Mouse (Mus musculus) adrenal gland, adult 10 weeks (tissue): ENCODE measurements around the gene Gm48551. TPM values are rescaled to one million over a fixed set of nuclear protein-coding genes. Genes with fewer than 3 reads are reported as not detected.

ENCODE experiments used
- polyA plus RNA-seq: library from polyadenylated mRNA; stranded (reverse); fragments of 350-450 nt; fragmentation: Illumina TruSeq; extraction: RNeasy Lipid Tissue Mini Kit (QIAGEN cat#74804); gene quantifications from one replicate; pipeline ENCODE4 v1.2.3, GENCODE M21; 2014; ENCODE audit warnings: low read depth, low replicate concordance

Gene Gm48551
- polyA plus RNA-seq, result not detected

GRCm38 (mm10) chr10:81383802-81384604 is at the start of gene Gm48551, which contains the start of gene Dohh:
Gm48551 (plus strand) TSS chr10:81384466.
Dohh (plus strand) TSS chr10:81384428.

GRCm38 (mm10) chr10:81342686-81343505 is 41.4 kb upstream of the Gm48551 start, which contains the start of gene Gipc3:
Gipc3 (minus strand) TSS chr10:81343266.

GRCm38 (mm10) chr10:81350351-81351063 is 33.8 kb upstream of the Gm48551 start, which contains the start of gene Hmg20b:
Hmg20b (minus strand) TSS chr10:81350480.

GRCm38 (mm10) chr10:81356991-81357844 is 27.0 kb upstream of the Gm48551 start, which contains the start of gene Mfsd12:
Mfsd12 (plus strand) TSS chr10:81357491.

GRCm38 (mm10) chr10:81365672-81366476 is 18.4 kb upstream of the Gm48551 start, which contains the start of gene 4930404N11Rik:
4930404N11Rik (minus strand) TSS chr10:81365816.

GRCm38 (mm10) chr10:81377793-81378552 is 6.3 kb upstream of the Gm48551 start, which contains the start of gene Fzr1:
Fzr1 (minus strand) TSS chr10:81378516.

GRCm38 (mm10) chr10:81388505-81389055 is 4.3 kb downstream of the Gm48551 start, which contains the start of gene Gm48552:
Gm48552 (plus strand) TSS chr10:81389005.

GRCm38 (mm10) chr10:81392781-81393185 is 8.5 kb downstream of the Gm48551 start, which contains the start of gene Smim24:
Smim24 (plus strand) TSS chr10:81393051.

Other genes with a start within 250 kb of the Gm48551 start
- 28.7 TPM for gene Zbtb7a, start 249.2 kb upstream of the Gm48551 start, polyA plus RNA-seq
- gene Pias4, start 216.5 kb upstream of the Gm48551 start, polyA plus RNA-seq, result not detected
- gene Eef2, start 207.8 kb upstream of the Gm48551 start, polyA plus RNA-seq, result 13.2 TPM
- not detected for gene Dapk3, start 201.5 kb upstream of the Gm48551 start, polyA plus RNA-seq
- not detected for gene 4930442H23Rik, start 200.6 kb upstream of the Gm48551 start, polyA plus RNA-seq
- not detected for gene Nmrk2, start 182.4 kb upstream of the Gm48551 start, polyA plus RNA-seq
- 0.41 TPM for gene Atcay, start 153.6 kb upstream of the Gm48551 start, polyA plus RNA-seq
- gene Zfr2, start 151.3 kb upstream of the Gm48551 start, polyA plus RNA-seq, result 1.2 TPM
- gene Matk, start 131.5 kb upstream of the Gm48551 start, polyA plus RNA-seq, result not detected
- gene Mrpl54, start 117.5 kb upstream of the Gm48551 start, polyA plus RNA-seq, result 2.1 TPM
- gene Apba3, start 117.5 kb upstream of the Gm48551 start, polyA plus RNA-seq, result 0.93 TPM
- not detected for gene Tjp3, start 92.9 kb upstream of the Gm48551 start, polyA plus RNA-seq
- gene Pip5k1c, start 91.5 kb upstream of the Gm48551 start, polyA plus RNA-seq, result 2.7 TPM
- gene Cactin, start 63.4 kb upstream of the Gm48551 start, polyA plus RNA-seq, result 1.1 TPM
- gene Tbxa2r, start 55.7 kb upstream of the Gm48551 start, polyA plus RNA-seq, result not detected
- gene Gipc3, start 41.2 kb upstream of the Gm48551 start, polyA plus RNA-seq, result not detected
- gene Hmg20b, start 34.0 kb upstream of the Gm48551 start, polyA plus RNA-seq, result 7.1 TPM
- 0.23 TPM for gene Mfsd12, start 27.0 kb upstream of the Gm48551 start, polyA plus RNA-seq
- not detected for gene 4930404N11Rik, start 18.6 kb upstream of the Gm48551 start, polyA plus RNA-seq
- 0.35 TPM for gene Fzr1, start 6.0 kb upstream of the Gm48551 start, polyA plus RNA-seq
- not detected for gene Dohh, start within 50 bp of the Gm48551 start, polyA plus RNA-seq
- gene Gm48552, start 4.5 kb downstream of the Gm48551 start, polyA plus RNA-seq, result not detected
- not detected for gene Smim24, start 8.6 kb downstream of the Gm48551 start, polyA plus RNA-seq
- 16.6 TPM for gene Nfic, start 71.2 kb downstream of the Gm48551 start, polyA plus RNA-seq
- 0.23 TPM for gene Celf5, start 98.2 kb downstream of the Gm48551 start, polyA plus RNA-seq
- gene Ncln, start 111.9 kb downstream of the Gm48551 start, polyA plus RNA-seq, result not detected
- gene S1pr4, start 115.7 kb downstream of the Gm48551 start, polyA plus RNA-seq, result not detected
- not detected for gene Gna15, start 139.8 kb downstream of the Gm48551 start, polyA plus RNA-seq
- gene Gna11, start 160.7 kb downstream of the Gm48551 start, polyA plus RNA-seq, result 4.8 TPM
- 30.2 TPM for gene Aes, start 175.0 kb downstream of the Gm48551 start, polyA plus RNA-seq
- gene Tle2, start 190.1 kb downstream of the Gm48551 start, polyA plus RNA-seq, result 4.4 TPM
- gene Tle6, start 216.6 kb downstream of the Gm48551 start, polyA plus RNA-seq, result 2.6 TPM
- gene BC025920, start 221.8 kb downstream of the Gm48551 start, polyA plus RNA-seq, result 1.3 TPM
- not detected for gene Sirt6, start 243.3 kb downstream of the Gm48551 start, polyA plus RNA-seq
- 3.0 TPM for gene Ankrd24, start 244.1 kb downstream of the Gm48551 start, polyA plus RNA-seq